Mouse (Mus musculus) forebrain, postnatal 0 days (tissue): ENCODE results near the gene Hypk. TPM values are rescaled to one million over a fixed set of nuclear protein-coding genes. Genes with fewer than 3 reads are reported as not detected.
"Not testable (repeated sequence)": the region's sequence is repeated elsewhere in the genome, so short reads cannot be mapped to it uniquely, and the experiment has no call there.

ENCODE experiments used
- ATAC-seq: fragments of 200-750 bp; cut with Nextera tagmentation; 2 replicates; pipeline ENCODE4 v1.8.0; 2017; ENCODE audit warnings: mild to moderate bottlenecking, moderate library complexity
- DNase-seq: peaks from one replicate; pipeline ENCODE4 v3.0.0-alpha.2; 2015
- H3K27ac ChIP-seq: fragments of 300-500 bp; sonication (generic); 2 replicates; pipeline ENCODE4 v1.5.1; 2014; ENCODE audit warnings: low read depth, mild to moderate bottlenecking, antibody characterized with exemption, low read length, moderate library complexity, mixed read lengths
- H3K27me3 ChIP-seq: fragments of 300-500 bp; sonication (generic); 2 replicates; pipeline ENCODE4 v1.6.1; 2014; ENCODE audit warnings: mild to moderate bottlenecking, low read length, mixed read lengths; ENCODE audit not compliant: insufficient read depth
- H3K36me3 ChIP-seq: fragments of 300-500 bp; sonication (generic); 2 replicates; pipeline ENCODE4 v1.6.1; 2014; ENCODE audit warnings: mild to moderate bottlenecking, moderate library complexity; ENCODE audit not compliant: insufficient read depth
- H3K4me1 ChIP-seq: fragments of 300-500 bp; sonication (generic); 2 replicates; pipeline ENCODE4 v1.6.1; 2014; ENCODE audit warnings: antibody characterized with exemption; ENCODE audit not compliant: insufficient read depth
- H3K4me2 ChIP-seq: fragments of 300-500 bp; sonication (generic); 2 replicates; pipeline ENCODE4 v1.6.1; 2014; ENCODE audit warnings: low read depth, mild to moderate bottlenecking, moderate library complexity
- H3K4me3 ChIP-seq: fragments of 300-500 bp; sonication (generic); 2 replicates; pipeline ENCODE4 v1.5.1; 2014; ENCODE audit warnings: low read depth, low read length, mixed read lengths
- H3K9ac ChIP-seq: fragments of 300-500 bp; sonication (generic); 2 replicates; pipeline ENCODE4 v1.6.1; 2014; ENCODE audit warnings: mild to moderate bottlenecking
- H3K9me3 ChIP-seq: fragments of 300-500 bp; sonication (generic); 2 replicates; pipeline ENCODE4 v1.6.1; 2016; ENCODE audit warnings: low read length
- CTCF ChIP-seq: sonication (generic); IDR thresholded peaks from 2 replicates; pipeline ENCODE4 v1.5.1; 2016; ENCODE audit warnings: antibody characterized with exemption, control low read depth, low read depth
- WGBS: fragments of 180-500 bp; shearing (Covaris S2); extraction: QIAGEN DNeasy Blood & Tissue Kit; methylation state at CpG from one replicate; pipeline ENCODE4 v1.1.7; 2014; 5-methylcytosine and 5-hydroxymethylcytosine counted together
- microRNA-seq, 2 experiments: library from miRNA; unstranded; fragments of <30 nt; microRNA quantifications; one replicate each; pipeline ENCODE4; 2016
- polyA plus RNA-seq: library from polyadenylated mRNA; unstranded; fragments of >200 nt; fragmentation: Nextera tagmentation; extraction: Ambion mirVana; gene quantifications from 2 replicates; pipeline ENCODE4 v1.2.1, GENCODE M21; 2015
- total RNA-seq: library from RNA; depleted of rRNA; stranded (reverse); fragments of >200 nt; gene quantifications from 2 replicates; pipeline ENCODE4 v1.2.3, GENCODE M21; 2014; rRNA removed

The Hypk gene
- total and polyA plus RNA-seq, 2 experiments from 2014 or later, result 16.8 to 114 TPM

GRCm38 (mm10) chr2:121505942-121506882 is 53.1 kb downstream of the Hypk start, which contains the start of the genes Mfap1a and Wdr76:
Gene Mfap1a (minus strand): TSS chr2:121506665.
Gene Wdr76 (plus strand): TSS chr2:121506723.
- peak within 1 kb of the TSS; percentile 56 for H3K4me2 ChIP-seq
- 5% methylated on average over 38 of the region's 42 CpGs for WGBS
- DNase-seq (peak; percentile 89), ATAC-seq (peak; percentile 98)
- TF ChIP-seq CTCF, result peak; percentile 53
- peak within 1 kb of the TSS; percentile 51 for H3K4me3 ChIP-seq
- peak within 1 kb of the TSS; percentile 62 for H3K9ac ChIP-seq
- 0 out of 2 replicates have a peak within 1 kb of the TSS, but pooled peaks have one; percentile 40 for H3K27ac ChIP-seq
- H3K9me3 ChIP-seq, H3K27me3 ChIP-seq, H3K36me3 ChIP-seq, H3K4me1 ChIP-seq: not testable (repeated sequence)

- DNase-seq (no peak), ATAC-seq (no peak)
- Histone ChIP-seq H3K4me3 (peak overlapping the region; percentile 51), H3K9me3 (no peaks in the 10 kb centered on the region), H3K27me3 (no peaks in the 10 kb centered on the region), H3K4me2 (peak overlapping the region; percentile 56), H3K27ac (no peak overlapping the region), H3K9ac (peak overlapping the region; percentile 62; the same call in 1 of the 2 replicates), H3K4me1 (no peaks in the 10 kb centered on the region; the same call in 1 of the 2 replicates), H3K36me3 (no peaks in the 10 kb centered on the region)
- no peak for TF ChIP-seq CTCF
- WGBS, result 13% methylated on average over 12 of the region's 12 CpGs
These were observed 54.3 kb downstream of the Hypk start for GRCm38 (mm10) chr2:121507173-121507950.

- Histone ChIP-seq H3K4me2 (no peak overlapping the region; the same call in 1 of the 2 replicates), H3K9ac (no peak overlapping the region), H3K36me3 (no peaks in the 10 kb centered on the region), H3K27ac (no peak overlapping the region), H3K4me1 (no peaks in the 10 kb centered on the region; the same call in 1 of the 2 replicates), H3K27me3 (no peaks in the 10 kb centered on the region), H3K9me3 (no peaks in the 10 kb centered on the region), H3K4me3 (no peak overlapping the region)
- WGBS, result 90% methylated on average over 2 of the region's 2 CpGs
- no peak for DNase-seq
- no peak for TF ChIP-seq CTCF
- no peak for ATAC-seq
These were observed 54.9 kb downstream of the Hypk start for GRCm38 (mm10) chr2:121507951-121508330.

Small RNA genes within 50 kb of the gene (microRNA-seq; reads per million reads assigned to microRNA genes)
- 0 reads per million in 2 experiments for gene Gm22953

Other genes starting within 250 kb of the Hypk start
- gene Trp53bp1, start 181.9 kb upstream of the Hypk start, total RNA-seq, result 154 and 183 TPM in 2 replicates
- 49.9 and 80.9 TPM in 2 replicates for gene Trp53bp1, start 181.9 kb upstream of the Hypk start, polyA plus RNA-seq
- 75.6 and 76.0 TPM in 2 replicates for gene Map1a, start 163.7 kb upstream of the Hypk start, total RNA-seq
- gene Map1a, start 163.7 kb upstream of the Hypk start, polyA plus RNA-seq, result 18.1 and 27.4 TPM in 2 replicates
- gene Ppip5k1, start 97.9 kb upstream of the Hypk start, total RNA-seq, result 11.1 and 12.4 TPM in 2 replicates
- gene Ppip5k1, start 97.9 kb upstream of the Hypk start, polyA plus RNA-seq, result 10.9 and 13.6 TPM in 2 replicates
- gene Ckmt1, start 95.6 kb upstream of the Hypk start, total RNA-seq, result 73.2 and 77.4 TPM in 2 replicates
- gene Ckmt1, start 95.6 kb upstream of the Hypk start, polyA plus RNA-seq, result 69.3 and 80.6 TPM in 2 replicates
- not detected in 2 replicates for gene Strc, start 66.1 kb upstream of the Hypk start, total RNA-seq
- not detected in 2 replicates for gene Strc, start 66.1 kb upstream of the Hypk start, polyA plus RNA-seq
- 63.4 and 69.9 TPM in 2 replicates for gene Pdia3, start 39.5 kb upstream of the Hypk start, total RNA-seq
- gene Pdia3, start 39.5 kb upstream of the Hypk start, polyA plus RNA-seq, result 215 and 267 TPM in 2 replicates
- gene Catsper2, start 39.5 kb upstream of the Hypk start, total RNA-seq, result 4.9 and 7.2 TPM in 2 replicates
- gene Catsper2, start 39.5 kb upstream of the Hypk start, polyA plus RNA-seq, result 2.4 and 3.3 TPM in 2 replicates
- gene Ell3, start 9.0 kb upstream of the Hypk start, total RNA-seq, result 0.23 TPM in 1 of 2 replicates, not detected in the other
- gene Ell3, start 9.0 kb upstream of the Hypk start, polyA plus RNA-seq, result 1.2 and 1.4 TPM in 2 replicates
- gene Serf2, start 4.1 kb upstream of the Hypk start, total RNA-seq, result 323 and 378 TPM in 2 replicates
- gene Serf2, start 4.1 kb upstream of the Hypk start, polyA plus RNA-seq, result 303 and 370 TPM in 2 replicates
- 3.1 and 6.2 TPM in 2 replicates for gene Serinc4, start 3.5 kb downstream of the Hypk start, total RNA-seq
- 1.2 and 1.8 TPM in 2 replicates for gene Serinc4, start 3.5 kb downstream of the Hypk start, polyA plus RNA-seq
- 34.5 and 36.4 TPM in 2 replicates for gene Mfap1b, start 20.8 kb downstream of the Hypk start, total RNA-seq
- 44.6 and 58.4 TPM in 2 replicates for gene Mfap1b, start 20.8 kb downstream of the Hypk start, polyA plus RNA-seq
- gene Mfap1a, start 53.4 kb downstream of the Hypk start, total RNA-seq, result 16.1 and 25.7 TPM in 2 replicates
- 12.8 and 20.4 TPM in 2 replicates for gene Mfap1a, start 53.4 kb downstream of the Hypk start, polyA plus RNA-seq
- gene Wdr76, start 53.4 kb downstream of the Hypk start, total RNA-seq, result 4.7 and 5.1 TPM in 2 replicates
- gene Wdr76, start 53.4 kb downstream of the Hypk start, polyA plus RNA-seq, result 0.88 and 1.5 TPM in 2 replicates